Mouse (Mus musculus) liver, adult 2 months (tissue): ENCODE measurements around the gene Tmem202.

Experiments
- CTCF ChIP-seq: fragments of 200-500 bp; IDR thresholded peaks from 2 replicates; pipeline ENCODE4 v1.5.1; 2011; ENCODE audit warnings: low read depth, low read length, control low read depth
- POLR2A ChIP-seq: fragments of 200-500 bp; IDR thresholded peaks from 2 replicates; pipeline ENCODE4 v1.6.1; 2011; ENCODE audit warnings: low read length, control low read depth; ENCODE audit not compliant: insufficient read depth; ENCODE audit errors: extremely low read depth

DNA sequence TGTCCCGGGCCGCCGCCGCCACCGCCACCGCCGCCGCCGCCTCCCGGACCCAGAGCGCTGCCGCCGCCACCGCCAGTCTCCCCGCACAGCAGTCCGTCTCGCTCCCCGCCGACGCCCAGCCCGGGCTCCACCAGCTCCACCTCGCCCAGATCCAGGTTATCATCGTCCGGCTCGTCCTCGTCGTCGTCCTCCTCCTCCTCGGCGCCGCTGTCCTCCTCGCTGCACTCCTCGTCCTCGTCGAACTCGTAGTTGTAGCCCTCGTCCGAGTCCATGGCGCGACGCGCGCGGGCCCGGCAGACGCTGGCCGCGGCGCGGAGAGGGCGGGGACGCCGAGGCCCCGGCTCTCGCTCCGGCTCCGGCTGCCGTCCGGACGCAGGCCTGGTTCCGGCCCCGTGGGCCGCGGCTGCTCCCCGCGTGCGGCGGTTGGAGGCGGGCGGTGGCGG, 53.5 kb downstream of the Tmem202 start:
- no peak for TF ChIP-seq POLR2A
- TF ChIP-seq CTCF, result no peak
